Mouse (Mus musculus) lung, embryonic 14.5 days (tissue): ENCODE results near the gene Fam19a2. TPM values are rescaled to one million over a fixed set of nuclear protein-coding genes. Genes with fewer than 3 reads are reported as not detected.

ENCODE experiments used
- ATAC-seq: fragments of 200-750 bp; cut with Nextera tagmentation; 2 replicates; pipeline ENCODE4 v1.8.0; 2017; ENCODE audit warnings: mild to moderate bottlenecking, moderate TSS enrichment, moderate library complexity; ENCODE audit not compliant: insufficient read depth
- DNase-seq: peaks from one replicate; pipeline ENCODE4 v3.0.0-alpha.2; 2015
- H3K27ac ChIP-seq: fragments of 300-500 bp; sonication (generic); 2 replicates; pipeline ENCODE4 v1.5.1; 2014; ENCODE audit warnings: low read depth, mild to moderate bottlenecking, moderate library complexity
- H3K27me3 ChIP-seq: fragments of 300-500 bp; sonication (generic); 2 replicates; pipeline ENCODE4 v1.6.1; 2014; ENCODE audit warnings: low read length, control low read depth; ENCODE audit not compliant: insufficient read depth
- H3K36me3 ChIP-seq: fragments of 300-500 bp; sonication (generic); 2 replicates; pipeline ENCODE4 v1.6.1; 2014; ENCODE audit warnings: control low read depth; ENCODE audit not compliant: insufficient read depth
- H3K4me1 ChIP-seq: fragments of 300-500 bp; sonication (generic); 2 replicates; pipeline ENCODE4 v1.6.1; 2014; ENCODE audit warnings: antibody characterized with exemption, control low read depth; ENCODE audit not compliant: insufficient read depth
- H3K4me2 ChIP-seq: fragments of 300-500 bp; sonication (generic); 2 replicates; pipeline ENCODE4 v1.6.1; 2014; ENCODE audit warnings: mild to moderate bottlenecking
- H3K4me3 ChIP-seq: fragments of 300-500 bp; sonication (generic); 2 replicates; pipeline ENCODE4 v1.5.1; 2014; ENCODE audit warnings: low read depth, low read length
- H3K9ac ChIP-seq: fragments of 300-500 bp; sonication (generic); 2 replicates; pipeline ENCODE4 v1.6.1; 2014
- H3K9me3 ChIP-seq: fragments of 300-500 bp; sonication (generic); 2 replicates; pipeline ENCODE4 v1.6.1; 2016; ENCODE audit warnings: low read depth, low read length, control low read depth
- CTCF ChIP-seq: IDR thresholded peaks from 2 replicates; pipeline ENCODE4 v1.5.1; 2016; ENCODE audit warnings: antibody characterized with exemption, low read depth
- WGBS: fragments of 180-500 bp; shearing (Covaris S2); extraction: QIAGEN DNeasy Blood & Tissue Kit; methylation state at CpG from one replicate; pipeline ENCODE4 v1.1.7; 2014; 5-methylcytosine and 5-hydroxymethylcytosine counted together
- polyA plus RNA-seq: library from polyadenylated mRNA; unstranded; fragments of >200 nt; fragmentation: Nextera tagmentation; extraction: Ambion mirVana; gene quantifications from 2 replicates; pipeline ENCODE4 v1.2.1, GENCODE M21; 2014

The Fam19a2 gene
- polyA plus RNA-seq, 1 experiment from 2014 or later, result 1.0 TPM

DNA sequence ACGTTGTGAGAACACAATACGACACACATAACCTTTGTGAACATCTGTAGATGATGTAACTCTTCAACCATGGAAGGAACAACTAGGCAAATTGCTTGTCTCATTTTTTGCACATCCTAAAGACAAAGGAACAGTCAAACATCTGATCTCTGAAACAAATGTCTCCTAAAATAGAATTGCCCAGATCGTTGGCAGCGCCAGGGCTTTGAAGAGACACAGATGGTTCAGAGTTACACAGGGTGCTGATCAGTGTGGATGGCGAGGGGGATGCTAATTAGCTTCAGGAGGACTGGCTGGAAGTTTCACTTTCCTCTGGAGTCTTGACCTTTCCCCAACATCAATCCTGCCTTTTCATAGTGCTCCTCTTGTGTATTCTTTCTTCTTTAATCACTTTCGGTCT lies 284.6 kb downstream of the Fam19a2 start:
- ATAC-seq (no peak), DNase-seq (no peak)
- Histone ChIP-seq H3K4me2 (no peak overlapping the region), H3K4me1 (no peaks in the 10 kb centered on the region), H3K9me3 (no peaks in the 10 kb centered on the region), H3K9ac (no peak overlapping the region), H3K27ac (no peak overlapping the region), H3K4me3 (no peak overlapping the region), H3K27me3 (no peaks in the 10 kb centered on the region), H3K36me3 (no peaks in the 10 kb centered on the region)
- 71% methylated on average over 6 of the region's 6 CpGs for WGBS
- TF ChIP-seq CTCF, result no peak

DNA sequence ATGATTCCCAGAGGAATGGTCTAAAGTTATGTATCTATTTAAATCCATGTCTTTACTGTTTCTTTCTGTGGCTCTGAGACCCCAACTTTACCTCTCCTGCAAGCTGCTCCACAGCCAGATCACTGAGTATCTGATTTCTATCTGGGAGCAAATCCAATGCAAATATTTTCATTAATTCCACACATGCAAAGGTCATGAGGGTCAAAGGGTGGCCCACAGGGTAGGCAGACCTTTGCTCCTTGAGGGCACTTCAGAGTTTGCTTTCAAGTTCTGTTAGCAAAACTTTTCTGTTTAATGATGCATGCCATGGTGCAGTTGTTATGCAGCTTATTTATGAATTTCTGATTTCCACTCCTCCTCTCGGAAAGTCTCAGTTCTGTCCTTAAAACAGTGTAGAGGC lies 303.9 kb downstream of the Fam19a2 start:
- Histone ChIP-seq H3K27me3 (no peaks in the 10 kb centered on the region), H3K4me2 (no peak overlapping the region), H3K4me1 (no peaks in the 10 kb centered on the region), H3K27ac (no peak overlapping the region), H3K9me3 (no peaks in the 10 kb centered on the region), H3K9ac (no peak overlapping the region), H3K4me3 (no peak overlapping the region), H3K36me3 (no peaks in the 10 kb centered on the region)
- no peak for DNase-seq
- WGBS, result 71% methylated on average over 1 of the region's 1 CpGs
- no peak for TF ChIP-seq CTCF
- no peak for ATAC-seq

DNA sequence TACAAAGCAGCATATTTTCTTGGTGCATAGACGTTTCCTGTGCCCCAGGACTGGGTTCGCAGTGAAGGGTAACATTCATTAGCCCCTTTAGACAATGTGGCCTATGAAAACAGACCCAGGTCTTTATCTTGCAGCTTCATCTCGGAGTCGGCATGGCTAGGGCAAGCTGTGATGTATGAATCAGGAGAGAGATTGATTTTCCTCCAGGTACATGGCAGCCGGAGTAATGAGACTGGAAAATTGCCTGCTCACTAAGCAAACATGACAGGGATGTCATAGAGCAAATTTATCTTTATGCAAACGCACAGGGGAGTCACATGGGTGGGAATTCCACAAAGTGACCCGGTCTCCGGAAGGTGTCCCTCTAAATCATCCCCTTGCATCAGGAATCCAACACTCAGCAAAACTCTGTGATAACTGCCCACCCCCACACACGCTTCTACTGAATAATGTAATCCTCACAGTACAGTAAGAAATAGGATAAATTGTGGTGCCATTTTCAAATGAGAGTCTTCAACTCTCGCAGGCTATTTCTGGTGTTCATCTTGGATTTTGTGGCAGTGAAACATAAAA lies 306.9 kb downstream of the Fam19a2 start:
- H3K9me3 ChIP-seq, result no peaks in the 10 kb centered on the region
- DNase-seq (no peak), ATAC-seq (no peak)
- TF ChIP-seq CTCF, result no peak
- no peak overlapping the region for H3K27ac ChIP-seq
- 40% methylated on average over 10 of the region's 10 CpGs for WGBS
- H3K9ac ChIP-seq, result no peak overlapping the region
- no peaks in the 10 kb centered on the region for H3K36me3 ChIP-seq
- H3K4me3 ChIP-seq, result no peak overlapping the region
- H3K4me2 ChIP-seq, result no peak overlapping the region
- no peaks in the 10 kb centered on the region for H3K4me1 ChIP-seq
- no peaks in the 10 kb centered on the region for H3K27me3 ChIP-seq

DNA sequence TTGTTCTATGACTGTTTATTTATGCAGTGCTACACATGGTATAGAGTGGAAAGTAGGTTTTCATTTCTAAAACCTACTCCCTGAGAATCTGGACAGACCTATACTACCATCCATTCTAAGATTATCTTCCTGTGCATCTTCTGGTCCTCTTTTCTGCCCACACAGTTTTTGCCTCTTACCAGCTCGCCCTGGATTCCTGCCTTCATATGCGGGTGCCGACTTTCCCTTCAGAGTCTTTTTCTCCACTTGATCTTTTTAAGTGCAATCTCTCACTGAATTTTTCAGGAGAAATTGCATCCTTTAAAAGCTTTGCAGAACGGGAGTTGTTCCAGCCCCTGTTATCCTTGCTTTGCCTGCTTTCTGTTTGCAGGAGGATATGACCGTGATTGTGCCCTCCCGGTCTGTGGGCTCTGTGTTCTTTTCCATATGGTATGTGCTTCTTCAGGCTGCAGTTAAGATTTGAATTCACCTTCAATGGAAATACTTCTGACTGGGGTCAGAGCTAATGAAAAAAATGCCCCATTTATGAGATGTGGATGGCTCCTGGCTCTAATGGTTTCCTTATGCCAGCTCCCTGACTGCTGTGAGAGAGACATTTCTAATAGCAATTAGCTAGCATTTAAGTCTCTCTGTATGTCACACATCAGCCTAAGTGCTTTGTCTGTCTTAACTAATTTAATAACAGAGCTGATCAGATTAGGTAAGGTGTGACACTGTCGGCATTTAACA lies 308.7 kb downstream of the Fam19a2 start:
- Histone ChIP-seq H3K4me3 (no peak overlapping the region), H3K4me2 (no peak overlapping the region), H3K27ac (no peak overlapping the region), H3K4me1 (no peaks in the 10 kb centered on the region), H3K9ac (no peak overlapping the region), H3K9me3 (no peaks in the 10 kb centered on the region), H3K27me3 (no peaks in the 10 kb centered on the region), H3K36me3 (no peaks in the 10 kb centered on the region)
- DNase-seq (no peak), ATAC-seq (no peak)
- 72% methylated on average over 7 of the region's 7 CpGs for WGBS
- no peak for TF ChIP-seq CTCF

DNA sequence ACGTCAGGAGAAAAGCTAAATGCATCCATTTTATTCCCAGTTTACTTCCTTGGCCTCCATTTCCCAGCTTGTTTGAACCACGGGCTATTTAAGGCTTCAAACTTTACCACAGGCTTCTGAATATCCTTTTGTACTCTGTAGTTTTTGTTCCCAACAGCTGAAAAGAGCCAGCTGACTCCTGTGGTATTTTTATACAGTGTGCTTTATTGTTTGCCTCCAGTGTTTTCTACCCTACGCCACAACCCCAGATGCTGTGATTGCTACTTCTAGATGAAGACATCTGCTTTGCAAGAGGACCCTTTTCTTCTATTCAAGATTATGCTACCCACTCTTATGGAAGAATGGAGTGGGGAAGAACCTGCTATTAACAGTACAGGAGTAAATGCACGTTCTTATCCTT lies 314.0 kb downstream of the Fam19a2 start:
- TF ChIP-seq CTCF, result no peak
- no peak overlapping the region for H3K4me3 ChIP-seq
- no peaks in the 10 kb centered on the region for H3K4me1 ChIP-seq
- H3K36me3 ChIP-seq, result no peaks in the 10 kb centered on the region
- no peak overlapping the region for H3K9ac ChIP-seq
- ATAC-seq, result no peak
- H3K9me3 ChIP-seq, result no peaks in the 10 kb centered on the region
- DNase-seq, result no peak
- H3K27me3 ChIP-seq, result no peaks in the 10 kb centered on the region
- no peak overlapping the region for H3K4me2 ChIP-seq
- no peak overlapping the region for H3K27ac ChIP-seq
- WGBS, result 76% methylated on average over 4 of the region's 4 CpGs

DNA sequence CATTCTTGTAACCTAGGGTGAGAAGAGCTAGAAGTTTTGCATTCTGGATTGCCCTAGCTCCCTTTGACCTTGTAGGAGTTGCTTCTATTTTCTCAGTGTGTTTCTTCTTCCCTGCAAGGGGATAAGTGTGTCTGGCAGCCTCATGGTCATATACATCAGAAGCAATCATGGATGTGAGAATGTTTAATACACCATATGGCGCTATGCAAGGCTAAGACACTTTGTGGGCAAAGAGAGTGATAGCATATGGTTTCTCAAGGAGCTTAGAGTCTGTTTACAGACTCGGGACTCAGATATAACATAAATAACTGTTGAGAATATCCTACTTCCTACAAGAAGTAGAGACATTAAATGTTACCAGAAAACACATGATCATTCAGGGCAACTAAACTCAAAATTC lies 315.2 kb downstream of the Fam19a2 start:
- ATAC-seq, result no peak; the same call in 1 of the 2 replicates

DNA sequence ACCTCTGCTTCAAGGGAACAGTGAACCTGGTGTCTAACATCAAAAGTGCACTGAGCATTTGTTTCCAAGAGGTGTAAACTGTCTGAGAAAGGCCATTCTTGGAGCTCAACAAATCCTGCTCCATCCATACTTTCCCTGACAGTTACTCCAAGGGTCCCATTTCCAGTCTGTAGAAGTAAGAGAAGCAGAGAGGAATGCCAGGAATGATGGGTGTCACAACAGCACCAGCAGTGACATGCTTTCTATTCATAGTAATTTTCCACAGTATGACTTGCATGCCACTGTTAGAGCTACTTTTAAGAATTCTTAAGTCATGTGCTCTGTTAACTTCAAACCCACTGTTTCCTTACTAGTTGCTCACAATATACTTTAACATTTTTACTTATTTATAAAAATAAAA lies 331.2 kb downstream of the Fam19a2 start:
- H3K9ac ChIP-seq, result no peak overlapping the region
- no peak for TF ChIP-seq CTCF
- no peak overlapping the region for H3K4me3 ChIP-seq
- no peaks in the 10 kb centered on the region for H3K4me1 ChIP-seq
- no peaks in the 10 kb centered on the region for H3K27me3 ChIP-seq
- no peaks in the 10 kb centered on the region for H3K36me3 ChIP-seq
- ATAC-seq, result no peak
- no peaks in the 10 kb centered on the region for H3K9me3 ChIP-seq
- H3K4me2 ChIP-seq, result no peak overlapping the region
- no peak for DNase-seq
- H3K27ac ChIP-seq, result no peak overlapping the region

More for the DNA sequence above, 315.2 kb downstream of the Fam19a2 start:
- no peak overlapping the region for H3K4me2 ChIP-seq
- no peaks in the 10 kb centered on the region for H3K4me1 ChIP-seq
- no peak overlapping the region for H3K9ac ChIP-seq
- H3K9me3 ChIP-seq, result no peaks in the 10 kb centered on the region
- H3K4me3 ChIP-seq, result no peak overlapping the region
- peak; percentile 41 for DNase-seq
- H3K36me3 ChIP-seq, result no peaks in the 10 kb centered on the region
- H3K27ac ChIP-seq, result no peak overlapping the region
- 46% methylated on average over 2 of the region's 2 CpGs for WGBS
- no peaks in the 10 kb centered on the region for H3K27me3 ChIP-seq
- TF ChIP-seq CTCF, result no peak
